Mouse (Mus musculus) erythroblast, embryonic 14.5 days (primary cell): ENCODE data around the gene Slc35e2. TPM values are rescaled to one million over a fixed set of nuclear protein-coding genes. Genes with fewer than 3 reads are reported as not detected.
A peak's percentile ranks its signal among the peaks of the same experiment; 100 is the strongest.

ENCODE experiments used
- H3K27me3 ChIP-seq: 2 replicates; pipeline ENCODE4 v1.6.1; 2012; ENCODE audit warnings: inconsistent platforms; ENCODE audit not compliant: control insufficient read depth
- H3K36me3 ChIP-seq: 2 replicates; pipeline ENCODE4 v1.6.1; 2012; ENCODE audit warnings: mild to moderate bottlenecking, inconsistent platforms; ENCODE audit not compliant: control insufficient read depth
- H3K4me1 ChIP-seq: 2 replicates; pipeline ENCODE4 v1.6.1; 2012; ENCODE audit warnings: inconsistent platforms; ENCODE audit not compliant: control insufficient read depth
- H3K4me3 ChIP-seq: replicated peaks from 2 replicates; pipeline ENCODE3; 2012; ENCODE audit warnings: moderate library complexity, mild to moderate bottlenecking, inconsistent platforms
- H3K9me3 ChIP-seq: 2 replicates; pipeline ENCODE4 v1.6.1; 2012; ENCODE audit warnings: low read length, inconsistent platforms, mixed read lengths; ENCODE audit not compliant: control insufficient read depth
- GATA1 ChIP-seq: IDR thresholded peaks from 2 replicates; pipeline ENCODE4 v1.6.1; 2012; ENCODE audit warnings: low read length, inconsistent platforms, mixed read lengths
- TAL1 ChIP-seq: IDR thresholded peaks from 3 replicates; pipeline ENCODE4 v1.6.1; 2012; ENCODE audit warnings: low read length, inconsistent platforms, mixed read lengths
- polyA plus RNA-seq: library from polyadenylated mRNA; stranded (reverse); fragments of >175 nt; gene quantifications from 2 replicates; pipeline ENCODE4 v1.2.3, GENCODE M21; 2012

Gene Slc35e2
- polyA plus RNA-seq, 1 experiment = 0.09 TPM

- no peaks in the 10 kb centered on the region for H3K27me3 ChIP-seq
- TF ChIP-seq TAL1 = no peak
- no peak for TF ChIP-seq GATA1
- H3K36me3 ChIP-seq = peaks cover 89% of the 10 kb centered on the region
- no peaks in the 10 kb centered on the region for H3K4me1 ChIP-seq
- H3K9me3 ChIP-seq = no peaks in the 10 kb centered on the region
- no peak overlapping the region for H3K4me3 ChIP-seq
Measured at GRCm38 (mm10) chr4:155645721-155646120, 44.5 kb downstream of the Slc35e2 start.

- peaks cover 11% of the 10 kb centered on the region; the same call in 1 of the 2 replicates for H3K9me3 ChIP-seq
- TF ChIP-seq GATA1 = no peak
- no peak for TF ChIP-seq TAL1
- H3K4me1 ChIP-seq = peaks cover 9% of the 10 kb centered on the region
- H3K36me3 ChIP-seq = peaks cover 66% of the 10 kb centered on the region
- no peak overlapping the region for H3K4me3 ChIP-seq
- H3K27me3 ChIP-seq = peaks cover 33% of the 10 kb centered on the region
Measured at GRCm38 (mm10) chr4:155649355-155649754, 48.1 kb downstream of the Slc35e2 start.

- no peak for TF ChIP-seq GATA1
- TF ChIP-seq TAL1 = no peak
- Histone ChIP-seq H3K36me3 (peaks cover 50% of the 10 kb centered on the region), H3K27me3 (peaks cover 55% of the 10 kb centered on the region), H3K4me3 (no peak overlapping the region), H3K9me3 (peaks cover 11% of the 10 kb centered on the region), H3K4me1 (peaks cover 19% of the 10 kb centered on the region)
Measured at GRCm38 (mm10) chr4:155651553-155652269, 50.5 kb downstream of the Slc35e2 start.

DNA sequence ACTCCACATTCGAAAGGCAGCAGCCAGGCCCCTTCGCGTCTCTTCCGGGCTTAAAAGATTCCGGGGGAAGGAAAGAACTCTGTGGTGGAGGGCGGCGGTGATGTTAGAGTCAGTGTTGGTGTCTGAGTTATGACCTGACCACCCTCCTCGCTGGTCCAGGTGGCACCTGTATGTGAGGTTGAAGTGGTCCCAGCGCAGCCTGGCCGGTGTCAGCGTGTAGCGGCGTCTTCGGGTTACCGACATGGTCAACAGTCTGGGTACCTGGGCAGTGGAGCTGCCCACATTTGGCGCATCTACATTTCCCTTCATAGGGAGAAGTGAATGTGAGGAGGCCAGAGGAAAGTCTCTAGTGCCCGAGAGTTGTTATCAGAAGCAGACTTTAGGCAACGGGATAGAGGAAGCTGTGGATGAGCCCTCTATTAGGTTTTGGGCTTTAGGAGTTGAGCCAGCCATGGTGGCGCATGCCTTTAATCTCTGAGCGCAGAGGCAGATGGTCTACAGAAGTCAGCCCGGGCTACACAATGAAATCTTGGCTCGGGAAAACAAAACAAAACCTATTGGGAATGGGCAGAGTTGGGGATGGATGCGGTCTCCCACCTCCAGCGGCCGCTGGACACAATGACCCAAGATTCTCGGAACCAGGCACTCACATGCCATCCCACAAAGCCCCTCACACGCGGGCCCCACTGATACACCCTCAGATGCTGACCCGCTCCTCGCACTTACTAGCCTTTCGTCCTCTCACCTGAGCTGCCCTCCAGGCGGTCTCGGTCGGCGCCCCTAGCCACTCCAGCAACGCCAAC lies 51.3 kb downstream of the Slc35e2 start:
- peaks cover 57% of the 10 kb centered on the region for H3K27me3 ChIP-seq
- peaks cover 11% of the 10 kb centered on the region for H3K9me3 ChIP-seq
- peaks cover 19% of the 10 kb centered on the region for H3K4me1 ChIP-seq
- no peak overlapping the region for H3K4me3 ChIP-seq
- no peak for TF ChIP-seq TAL1
- TF ChIP-seq GATA1 = no peak
- peaks cover 45% of the 10 kb centered on the region for H3K36me3 ChIP-seq

- Histone ChIP-seq H3K9me3 (peaks cover 11% of the 10 kb centered on the region), H3K4me3 (no peak within 1 kb of the TSS), H3K36me3 (peaks cover 39% of the 10 kb centered on the region), H3K4me1 (peaks cover 19% of the 10 kb centered on the region), H3K27me3 (peaks cover 57% of the 10 kb centered on the region)
- TF ChIP-seq GATA1 = no peak
- no peak for TF ChIP-seq TAL1
Measured at GRCm38 (mm10) chr4:155653086-155653450, 51.9 kb downstream of the Slc35e2 start, which contains the start of gene Mmp23. Mmp23 (minus strand) TSS chr4:155653384.

- peaks cover 57% of the 10 kb centered on the region for H3K27me3 ChIP-seq
- peaks cover 11% of the 10 kb centered on the region for H3K9me3 ChIP-seq
- H3K4me3 ChIP-seq = no peak overlapping the region
- no peak for TF ChIP-seq GATA1
- no peak for TF ChIP-seq TAL1
- peaks cover 33% of the 10 kb centered on the region for H3K36me3 ChIP-seq
- peaks cover 19% of the 10 kb centered on the region for H3K4me1 ChIP-seq
Measured at GRCm38 (mm10) chr4:155653451-155654182, 52.4 kb downstream of the Slc35e2 start.

GRCm38 (mm10) chr4:155654183-155654455 lies 52.9 kb downstream of the Slc35e2 start:
- Histone ChIP-seq H3K9me3 (peaks cover 11% of the 10 kb centered on the region), H3K27me3 (peaks cover 57% of the 10 kb centered on the region), H3K4me1 (peaks cover 19% of the 10 kb centered on the region), H3K36me3 (peaks cover 28% of the 10 kb centered on the region), H3K4me3 (no peak overlapping the region)
- TF ChIP-seq GATA1 (no peak), TAL1 (no peak)

GRCm38 (mm10) chr4:155654456-155655298 lies 53.5 kb downstream of the Slc35e2 start:
- TF ChIP-seq TAL1 (no peak), GATA1 (no peak)
- Histone ChIP-seq H3K27me3 (peaks cover 57% of the 10 kb centered on the region), H3K4me3 (peak overlapping the region; percentile 38), H3K36me3 (peaks cover 23% of the 10 kb centered on the region), H3K9me3 (peaks cover 11% of the 10 kb centered on the region), H3K4me1 (peaks cover 19% of the 10 kb centered on the region)
